Mouse (Mus musculus): ENCODE data around the gene Zfp712. TPM values are rescaled to one million over a fixed set of nuclear protein-coding genes. Genes with fewer than 3 reads are reported as not detected.
A peak's percentile ranks its signal among the peaks of the same experiment; 100 is the strongest.

The Zfp712 gene
- polyA plus RNA-seq, 1 experiment from 2014 or later = 2.8 TPM

DNA sequence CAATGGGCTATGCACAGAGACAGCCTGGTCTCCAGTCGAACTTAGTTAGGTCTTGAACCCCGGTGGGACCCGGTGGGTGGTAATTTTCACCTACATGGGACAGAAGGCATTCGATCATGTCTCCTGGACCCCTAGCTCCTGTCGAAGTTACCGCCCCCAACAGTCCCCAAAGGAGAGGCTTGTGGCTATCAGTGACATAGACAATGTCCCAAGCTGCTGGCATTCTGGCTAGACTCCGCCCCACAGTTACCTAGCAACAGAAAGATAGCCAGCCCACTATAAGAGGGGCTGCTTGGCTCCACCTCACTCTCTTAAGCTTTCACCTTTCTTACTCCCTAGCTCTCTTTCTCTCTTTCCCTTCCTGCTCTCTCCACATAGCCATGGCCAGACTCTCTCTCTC, 1.5 kb upstream of the Zfp712 start:
- WGBS = 49% methylated on average over 7 of the region's 7 CpGs
- H3K27ac ChIP-seq (ENCODE audit: poor library complexity, severe bottlenecking) = no peak overlapping the region
- H3K27me3 ChIP-seq (replicated peaks) = no peaks in the 10 kb centered on the region
- ATAC-seq (ENCODE audit: insufficient number of reproducible peaks, low FRiP score) = no peak
- peaks cover 3% of the 10 kb centered on the region; the same call in 1 of the 2 replicates for H3K9me3 ChIP-seq (replicated peaks)
- 0 out of 2 replicates have a peak, but pooled peaks cover 4% of the 10 kb centered on the region for H3K4me1 ChIP-seq (replicated peaks)
- H3K9ac ChIP-seq = no peak overlapping the region
- H3K4me2 ChIP-seq = no peak overlapping the region
- no peak overlapping the region for H3K4me3 ChIP-seq
- H3K36me3 ChIP-seq = no peaks in the 10 kb centered on the region

DNA sequence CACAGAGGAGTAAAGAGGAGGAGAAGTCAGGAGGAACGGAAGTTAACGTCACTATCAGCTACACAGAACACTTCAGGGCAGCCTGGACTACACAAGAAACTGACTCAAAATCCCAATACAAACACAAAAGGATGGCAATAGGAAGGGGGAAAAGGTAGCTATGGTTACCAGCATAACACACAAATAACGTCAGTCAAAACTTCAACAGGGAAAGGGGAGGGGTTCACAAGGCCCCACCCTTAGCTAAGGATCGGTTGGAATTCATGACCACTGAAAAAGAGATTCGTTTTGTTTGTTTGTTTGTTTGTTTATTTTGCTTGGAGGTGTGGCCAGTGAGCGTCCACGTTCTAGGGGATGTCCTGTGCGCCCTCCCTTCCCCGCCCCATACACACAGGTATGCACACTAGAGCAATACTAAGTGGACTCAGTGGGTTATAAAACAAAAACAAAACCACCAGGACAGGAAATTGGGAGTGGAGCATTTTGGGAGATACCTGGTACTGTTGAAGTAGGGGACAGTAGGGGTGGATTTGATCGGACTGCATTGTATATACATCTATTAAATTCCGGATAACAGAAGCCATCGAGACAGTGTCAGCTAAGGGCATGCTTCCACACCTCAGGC, 697 bp downstream of the Zfp712 start:
- Histone ChIP-seq H3K4me2 (peak overlapping the region; percentile 84), H3K27ac (ENCODE audit: poor library complexity, severe bottlenecking) (peak overlapping the region; percentile 90), H3K36me3 (no peaks in the 10 kb centered on the region), H3K27me3 (replicated peaks) (no peaks in the 10 kb centered on the region), H3K9me3 (replicated peaks) (no peaks in the 10 kb centered on the region), H3K9ac (peak overlapping the region; percentile 80), H3K4me3 (peak overlapping the region; percentile 77), H3K4me1 (replicated peaks) (0 out of 2 replicates have a peak, but pooled peaks cover 4% of the 10 kb centered on the region)
- 5% methylated on average over 12 of the region's 12 CpGs for WGBS
- ATAC-seq (ENCODE audit: insufficient number of reproducible peaks, low FRiP score) = peak; percentile 51

Other genes starting within 250 kb of the Zfp712 start
- gene Gm10767, start 156.3 kb downstream of the Zfp712 start, polyA plus RNA-seq (2016; fragmentation: Nextera tagmentation; extraction: Ambion mirVana) = 0.78 and 1.1 TPM in 2 replicates
- 3.0 and 3.9 TPM in 2 replicates for gene Zfp708, start 36.8 kb upstream of the Zfp712 start, polyA plus RNA-seq (2016; fragmentation: Nextera tagmentation; extraction: Ambion mirVana)
- 2.1 TPM in 2 replicates for gene Gm28557, start 47.4 kb upstream of the Zfp712 start, polyA plus RNA-seq (2016; fragmentation: Nextera tagmentation; extraction: Ambion mirVana)
- 0.31 and 0.56 TPM in 2 replicates for gene Rslcan18, start 55.1 kb upstream of the Zfp712 start, polyA plus RNA-seq (2016; fragmentation: Nextera tagmentation; extraction: Ambion mirVana)
- gene Zfp759, start 60.5 kb upstream of the Zfp712 start, polyA plus RNA-seq (2016; fragmentation: Nextera tagmentation; extraction: Ambion mirVana) = 1.1 and 1.2 TPM in 2 replicates
- gene Rsl1, start 112.0 kb upstream of the Zfp712 start, polyA plus RNA-seq (2016; fragmentation: Nextera tagmentation; extraction: Ambion mirVana) = 5.0 and 5.7 TPM in 2 replicates
- 0.91 and 1.3 TPM in 2 replicates for gene Zfp455, start 133.3 kb upstream of the Zfp712 start, polyA plus RNA-seq (2016; fragmentation: Nextera tagmentation; extraction: Ambion mirVana)
- gene Zfp458, start 217.3 kb upstream of the Zfp712 start, polyA plus RNA-seq (2016; fragmentation: Nextera tagmentation; extraction: Ambion mirVana) = 1.7 and 1.9 TPM in 2 replicates
- gene Zfp457, start 245.3 kb upstream of the Zfp712 start, polyA plus RNA-seq (2016; fragmentation: Nextera tagmentation; extraction: Ambion mirVana) = 0.45 and 0.78 TPM in 2 replicates

All from heart, embryonic 12.5 days (tissue).